Mouse (Mus musculus): ENCODE data around the gene A430078G23Rik. TPM values are rescaled to one million over a fixed set of nuclear protein-coding genes. Genes with fewer than 3 reads are reported as not detected.
A peak's percentile ranks its signal among the peaks of the same experiment; 100 is the strongest.
"Not testable (repeated sequence)": the region's sequence is repeated elsewhere in the genome, so short reads cannot be mapped to it uniquely, and the experiment has no call there.

The A430078G23Rik gene
- polyA plus RNA-seq, 1 experiment from 2014 or later: not detected

DNA sequence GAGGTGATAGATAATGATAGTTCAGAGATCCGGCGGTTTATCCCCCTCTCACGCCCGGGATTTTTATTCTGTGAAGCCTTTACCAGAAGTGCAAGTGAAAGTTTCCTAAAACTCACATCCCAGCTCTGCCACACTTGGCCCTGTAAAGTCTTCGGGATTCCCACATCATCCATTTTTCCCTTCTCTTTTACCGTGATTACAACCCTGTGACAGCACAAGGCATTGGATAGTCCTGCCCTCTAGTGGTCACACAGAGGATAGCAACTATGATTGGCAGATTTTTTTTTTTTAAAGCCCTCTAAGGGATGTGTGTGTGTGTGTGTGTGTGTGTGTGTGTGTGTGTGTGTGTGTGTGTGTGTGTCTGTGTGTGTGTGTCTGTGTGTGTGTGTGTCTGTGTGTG lies 22.6 kb upstream of the A430078G23Rik start:
- ATAC-seq (ENCODE audit: low read depth): no peak; the same call in 1 of the 2 replicates
- Histone ChIP-seq H3K27ac (replicated peaks) (no peak overlapping the region), H3K36me3 (no peaks in the 10 kb centered on the region), H3K27me3 (no peaks in the 10 kb centered on the region), H3K9ac (no peak overlapping the region), H3K4me1 (replicated peaks) (no peaks in the 10 kb centered on the region), H3K4me3 (no peak overlapping the region), H3K4me2 (no peak overlapping the region), H3K9me3 (no peaks in the 10 kb centered on the region)
- WGBS: 52% methylated on average over 6 of the region's 6 CpGs

DNA sequence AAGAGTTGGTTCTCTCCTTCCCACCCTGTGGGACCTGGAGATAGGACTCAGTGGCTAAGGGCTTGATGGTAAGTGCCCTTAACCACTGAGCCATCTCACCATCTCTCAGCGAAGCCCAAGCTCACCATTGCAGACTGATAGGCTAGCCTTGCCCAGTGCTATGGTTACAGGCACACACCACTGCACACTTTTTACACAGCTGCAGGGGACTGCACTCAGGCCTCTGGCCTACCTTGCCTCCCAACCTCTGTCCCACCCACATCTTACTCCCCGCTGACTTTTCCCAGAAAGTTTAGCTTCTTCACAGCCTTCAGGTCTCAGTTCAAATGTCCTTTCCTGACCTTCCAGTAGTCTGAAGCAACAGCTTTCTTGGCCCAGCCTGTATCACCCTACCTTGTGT lies 21.5 kb upstream of the A430078G23Rik start:
- no peak overlapping the region for H3K27ac ChIP-seq (replicated peaks)
- H3K4me2 ChIP-seq: no peak overlapping the region
- 91% methylated on average over 2 of the region's 2 CpGs for WGBS
- no peaks in the 10 kb centered on the region for H3K27me3 ChIP-seq
- ATAC-seq (ENCODE audit: low read depth): no peak
- H3K36me3 ChIP-seq: no peaks in the 10 kb centered on the region
- H3K9me3 ChIP-seq: no peaks in the 10 kb centered on the region
- no peaks in the 10 kb centered on the region for H3K4me1 ChIP-seq (replicated peaks)
- no peak overlapping the region for H3K9ac ChIP-seq
- no peak overlapping the region for H3K4me3 ChIP-seq

DNA sequence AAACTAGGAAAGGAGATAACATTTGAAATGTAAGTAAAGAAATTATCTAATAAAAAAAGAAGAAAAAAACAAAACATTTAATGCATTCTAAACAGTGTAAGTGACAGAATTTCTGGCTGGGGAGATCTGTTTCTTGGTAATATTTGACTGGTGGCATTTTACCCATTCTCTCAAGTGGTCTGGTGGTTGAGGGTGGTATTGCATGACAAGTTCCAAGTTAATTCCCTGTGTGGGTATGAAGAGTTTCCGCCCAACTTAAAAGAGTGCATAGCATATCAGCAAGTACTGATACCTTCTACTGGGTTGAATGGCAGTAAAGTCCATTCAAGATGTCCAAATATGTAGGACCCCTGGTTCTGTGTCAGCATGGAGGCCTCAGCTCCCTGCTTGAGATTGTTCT lies 17.3 kb upstream of the A430078G23Rik start:
- Histone ChIP-seq H3K27me3 (no peaks in the 10 kb centered on the region), H3K36me3 (no peaks in the 10 kb centered on the region), H3K27ac (replicated peaks) (no peak overlapping the region), H3K9me3 (no peaks in the 10 kb centered on the region), H3K4me3 (no peak overlapping the region), H3K9ac (no peak overlapping the region), H3K4me2 (no peak overlapping the region), H3K4me1 (replicated peaks) (no peaks in the 10 kb centered on the region)
- 92% methylated on average over 1 of the region's 1 CpGs for WGBS
- no peak for ATAC-seq (ENCODE audit: low read depth)

DNA sequence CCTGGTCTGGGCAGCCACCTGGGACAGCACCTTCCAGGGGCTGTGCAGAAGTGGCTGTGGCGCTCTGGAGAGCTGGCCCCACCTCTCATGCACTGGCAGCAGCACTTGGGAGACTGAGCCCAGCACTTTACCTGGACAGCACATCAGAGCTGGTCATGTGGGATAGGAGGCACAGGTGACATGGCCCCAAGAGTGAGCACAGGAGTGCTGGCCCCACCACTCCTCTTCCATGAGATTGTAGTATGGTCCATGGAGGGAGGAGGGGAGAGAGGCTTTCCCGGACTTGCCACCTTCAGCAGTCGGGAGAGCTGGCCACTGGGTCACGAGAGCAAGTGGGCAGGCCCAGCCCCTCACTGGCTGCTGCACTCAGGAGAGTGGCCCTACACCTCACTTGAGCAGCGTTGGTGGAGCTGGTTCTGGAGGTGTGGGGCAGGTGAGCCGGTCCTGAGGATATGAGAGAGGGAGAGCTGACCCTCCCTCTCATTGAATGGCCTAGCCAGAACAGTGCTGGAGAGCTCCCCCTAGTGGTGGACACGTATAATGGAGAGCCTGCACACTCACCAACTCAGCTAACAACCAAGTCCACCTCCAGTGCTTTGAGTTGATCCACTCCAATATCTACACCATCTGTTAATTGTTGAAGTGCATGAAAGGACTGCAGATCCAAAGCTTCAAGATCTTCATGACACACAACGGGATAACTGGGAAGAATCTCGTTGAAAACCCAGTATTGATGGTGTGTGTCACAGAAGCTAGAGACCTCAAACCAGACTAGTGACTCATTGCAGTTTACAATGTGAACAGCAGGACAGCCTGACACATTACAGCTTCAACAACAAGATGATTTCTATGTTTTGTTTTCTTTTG lies 16.3 kb upstream of the A430078G23Rik start:
- 70% methylated on average over 9 of the region's 9 CpGs for WGBS
- H3K27ac ChIP-seq (replicated peaks): no peak overlapping the region
- no peak overlapping the region for H3K4me2 ChIP-seq
- no peaks in the 10 kb centered on the region for H3K9me3 ChIP-seq
- H3K4me3 ChIP-seq: no peak overlapping the region
- ATAC-seq (ENCODE audit: low read depth): 0 out of 2 replicates have a peak, but pooled peaks have one; percentile 32
- no peak overlapping the region for H3K9ac ChIP-seq
- no peaks in the 10 kb centered on the region for H3K36me3 ChIP-seq
- no peaks in the 10 kb centered on the region for H3K4me1 ChIP-seq (replicated peaks)
- no peaks in the 10 kb centered on the region for H3K27me3 ChIP-seq

DNA sequence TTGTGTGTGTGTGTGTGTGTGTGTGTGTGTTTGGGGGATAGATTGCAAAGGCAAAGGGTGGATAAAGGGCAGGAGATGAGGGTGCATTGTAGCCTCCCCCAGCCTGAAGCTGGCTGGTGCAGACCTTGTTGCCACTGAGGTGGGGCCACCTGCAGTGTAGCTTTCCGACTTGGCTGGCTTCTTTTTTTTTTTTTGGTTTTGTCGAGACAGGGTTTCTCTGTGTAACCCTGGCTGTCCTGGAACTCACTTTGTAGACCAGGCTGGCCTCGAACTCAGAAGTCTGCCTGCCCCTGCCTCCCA lies 15.7 kb upstream of the A430078G23Rik start:
- ATAC-seq (ENCODE audit: low read depth); H3K9ac ChIP-seq; H3K4me2 ChIP-seq; H3K27ac ChIP-seq (replicated peaks); H3K4me1 ChIP-seq (replicated peaks); H3K4me3 ChIP-seq; H3K36me3 ChIP-seq; H3K27me3 ChIP-seq; H3K9me3 ChIP-seq: not testable (repeated sequence)
- 90% methylated on average over 3 of the region's 3 CpGs for WGBS

DNA sequence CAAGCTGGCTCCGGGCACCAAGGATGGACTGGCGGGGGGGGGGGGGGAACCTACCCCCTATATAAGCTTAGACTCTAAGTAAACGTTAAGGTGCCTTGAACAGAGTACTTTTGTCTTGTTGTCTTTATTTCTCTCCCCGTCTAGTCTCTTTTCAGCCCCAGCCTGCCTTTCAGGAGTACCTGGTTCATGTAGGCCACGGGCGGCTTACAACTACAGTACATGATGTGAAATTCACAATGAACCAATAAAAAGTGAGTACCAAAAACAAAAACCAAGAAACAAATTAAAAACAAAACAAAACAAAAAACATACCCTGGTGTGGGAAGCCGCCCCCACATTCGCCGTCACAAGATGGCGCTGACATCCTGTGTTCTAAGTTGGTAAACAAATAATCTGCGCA lies 15.2 kb upstream of the A430078G23Rik start:
- Histone ChIP-seq H3K27ac (replicated peaks) (no peak overlapping the region), H3K9ac (no peak overlapping the region), H3K4me3 (no peak overlapping the region), H3K36me3 (no peaks in the 10 kb centered on the region), H3K4me2 (no peak overlapping the region), H3K9me3 (no peaks in the 10 kb centered on the region), H3K4me1 (replicated peaks) (no peaks in the 10 kb centered on the region), H3K27me3 (no peaks in the 10 kb centered on the region)
- WGBS: 91% methylated on average over 11 of the region's 11 CpGs
- no peak for ATAC-seq (ENCODE audit: low read depth)

DNA sequence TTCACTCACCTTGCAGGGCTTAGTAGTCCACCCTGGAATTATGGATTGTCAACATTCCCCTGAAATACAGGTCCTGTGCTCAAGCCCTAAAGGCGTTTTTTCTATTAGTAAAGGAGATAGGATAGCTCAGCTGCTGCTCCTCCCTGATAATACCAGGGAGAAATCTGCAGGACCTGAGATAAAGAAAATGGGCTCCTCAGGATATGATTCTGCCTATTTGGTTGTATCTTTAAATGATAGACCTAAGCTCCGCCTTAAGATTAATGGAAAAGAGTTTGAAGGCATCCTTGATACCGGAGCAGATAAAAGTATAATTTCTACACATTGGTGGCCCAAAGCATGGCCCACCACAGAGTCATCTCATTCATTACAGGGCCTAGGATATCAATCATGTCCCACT lies 12.5 kb upstream of the A430078G23Rik start:
- H3K4me1 ChIP-seq (replicated peaks); H3K9me3 ChIP-seq; H3K4me2 ChIP-seq; H3K4me3 ChIP-seq; H3K27me3 ChIP-seq; H3K9ac ChIP-seq; ATAC-seq (ENCODE audit: low read depth); H3K36me3 ChIP-seq; H3K27ac ChIP-seq (replicated peaks): not testable (repeated sequence)
- WGBS: 83% methylated on average over 3 of the region's 3 CpGs

DNA sequence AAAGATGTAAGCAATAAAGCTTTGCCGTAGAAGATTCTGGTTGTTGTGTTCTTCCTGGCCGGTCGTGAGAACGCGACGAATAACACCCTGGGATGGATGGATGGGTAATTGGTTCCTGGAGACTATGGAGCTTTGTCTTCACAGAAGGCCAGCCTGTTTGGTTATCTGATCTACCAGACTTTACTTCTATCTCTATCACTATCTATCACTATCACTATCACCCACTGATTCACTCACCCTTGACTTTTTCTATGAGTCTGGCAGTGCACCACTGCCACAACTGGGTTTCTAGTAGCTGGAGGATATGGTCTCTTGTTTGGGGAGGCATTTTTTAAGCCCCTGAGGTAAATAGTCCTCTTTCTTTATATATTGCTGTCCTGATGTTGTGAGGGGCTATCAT lies 7.9 kb upstream of the A430078G23Rik start:
- no peak for ATAC-seq (ENCODE audit: low read depth)
- no peak overlapping the region for H3K27ac ChIP-seq (replicated peaks)
- no peak overlapping the region for H3K4me3 ChIP-seq
- no peak overlapping the region for H3K4me2 ChIP-seq
- 96% methylated on average over 6 of the region's 6 CpGs for WGBS
- no peaks in the 10 kb centered on the region for H3K27me3 ChIP-seq
- no peaks in the 10 kb centered on the region for H3K9me3 ChIP-seq
- no peak overlapping the region for H3K9ac ChIP-seq
- H3K4me1 ChIP-seq (replicated peaks): no peaks in the 10 kb centered on the region
- H3K36me3 ChIP-seq: no peaks in the 10 kb centered on the region

DNA sequence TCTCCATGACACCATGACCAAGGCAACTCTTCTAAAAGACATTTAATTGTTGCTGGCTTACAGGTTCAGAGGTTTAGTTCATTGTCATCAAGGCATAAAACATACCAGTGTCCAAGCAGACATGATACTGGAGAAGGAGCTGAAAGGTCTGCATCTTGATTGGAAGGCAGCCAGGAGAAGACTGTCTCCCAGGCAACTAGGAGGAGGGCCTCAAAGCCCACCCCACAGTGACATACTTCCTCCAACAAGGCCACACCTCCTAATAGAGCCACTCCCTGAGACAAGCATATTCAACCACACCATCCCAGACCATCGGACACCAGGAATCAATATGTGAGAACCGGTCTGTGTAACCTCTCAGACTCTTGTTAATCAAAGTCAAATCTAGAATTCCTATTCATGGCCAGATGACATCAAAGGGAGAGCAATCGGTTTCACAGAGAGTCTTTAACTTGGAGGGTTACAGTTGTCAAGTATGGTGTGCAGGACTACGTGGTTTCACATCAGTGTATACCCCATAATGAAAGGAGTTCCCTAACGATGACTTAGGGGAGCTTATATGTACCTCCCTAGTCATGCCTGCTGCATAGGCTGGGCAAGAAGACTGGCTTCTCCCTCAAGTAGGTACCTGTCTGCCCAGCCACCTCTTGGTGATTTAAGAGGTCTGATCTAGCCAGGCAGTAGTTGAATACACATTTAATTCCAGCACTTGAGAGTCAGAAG lies 6.4 kb upstream of the A430078G23Rik start:
- H3K4me1 ChIP-seq (replicated peaks): no peaks in the 10 kb centered on the region
- H3K4me2 ChIP-seq: no peak overlapping the region
- no peaks in the 10 kb centered on the region for H3K9me3 ChIP-seq
- 90% methylated on average over 5 of the region's 5 CpGs for WGBS
- ATAC-seq (ENCODE audit: low read depth): no peak
- H3K36me3 ChIP-seq: no peaks in the 10 kb centered on the region
- no peak overlapping the region for H3K9ac ChIP-seq
- H3K27ac ChIP-seq (replicated peaks): no peak overlapping the region
- no peaks in the 10 kb centered on the region for H3K27me3 ChIP-seq
- H3K4me3 ChIP-seq: no peak overlapping the region

DNA sequence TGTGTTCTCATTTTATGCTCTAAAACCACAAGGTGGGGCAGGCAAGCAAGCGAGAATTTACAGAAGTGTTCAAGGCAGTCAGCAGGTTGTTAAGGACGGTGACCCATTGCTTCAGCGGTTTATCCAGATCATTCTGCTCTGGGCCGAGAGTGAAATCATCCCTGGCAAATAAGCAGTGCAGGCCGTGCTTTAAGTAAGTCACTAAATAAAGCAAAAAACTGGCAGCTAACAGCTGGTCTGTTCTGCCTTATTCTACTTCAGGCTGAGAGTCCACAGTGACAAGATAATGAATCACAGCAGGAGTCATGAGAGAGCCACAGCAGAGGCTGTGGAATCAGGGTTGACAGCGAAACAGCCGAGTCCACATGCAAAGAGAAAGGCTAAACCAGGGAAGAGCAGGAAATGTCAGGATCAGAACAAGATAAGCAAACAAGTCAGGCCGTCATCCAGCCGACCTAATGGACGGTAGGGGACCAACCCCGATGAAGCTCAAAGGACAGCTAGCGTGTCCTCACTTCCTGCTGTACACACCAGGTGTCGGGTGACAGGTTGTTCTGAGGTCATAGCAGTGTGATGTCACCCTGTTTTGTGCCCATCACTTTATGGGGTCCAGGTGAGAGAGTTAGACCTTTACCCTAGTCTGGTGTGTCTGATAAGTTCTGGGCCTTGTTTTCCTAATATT lies 4.9 kb upstream of the A430078G23Rik start:
- no peak for ATAC-seq (ENCODE audit: low read depth)

DNA sequence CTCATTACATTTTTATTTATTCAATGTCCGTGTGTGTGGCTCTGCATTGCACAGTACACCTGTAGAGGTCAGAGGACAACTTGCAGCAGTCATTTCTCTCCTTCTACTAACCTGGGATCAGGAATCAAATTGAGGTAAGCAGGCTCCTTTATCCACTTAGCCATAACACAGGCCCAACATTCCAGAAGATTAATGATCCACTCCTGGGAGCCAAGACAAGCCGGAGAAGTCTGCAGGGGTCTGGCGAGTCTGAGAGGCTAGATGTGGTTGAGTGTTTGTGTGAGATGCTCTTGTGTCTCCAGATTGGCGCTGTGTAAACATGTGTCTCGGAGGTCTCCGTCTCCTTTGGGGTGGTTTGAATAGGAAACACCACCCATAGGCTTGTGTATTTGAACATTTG lies 2.5 kb upstream of the A430078G23Rik start:
- ATAC-seq (ENCODE audit: low read depth): no peak
- H3K36me3 ChIP-seq: no peaks in the 10 kb centered on the region
- H3K4me3 ChIP-seq: no peak overlapping the region
- H3K4me1 ChIP-seq (replicated peaks): no peaks in the 10 kb centered on the region
- H3K27me3 ChIP-seq: no peaks in the 10 kb centered on the region
- H3K9ac ChIP-seq: no peak overlapping the region
- no peak overlapping the region for H3K4me2 ChIP-seq
- 76% methylated on average over 6 of the region's 6 CpGs for whole genome bisulfite sequencing
- no peaks in the 10 kb centered on the region for H3K9me3 ChIP-seq
- H3K27ac ChIP-seq (replicated peaks): no peak overlapping the region

More for the DNA sequence above, 4.9 kb upstream of the A430078G23Rik start:
- no peak overlapping the region for H3K9ac ChIP-seq
- H3K36me3 ChIP-seq: no peaks in the 10 kb centered on the region
- H3K4me3 ChIP-seq: no peak overlapping the region
- H3K4me1 ChIP-seq (replicated peaks): no peaks in the 10 kb centered on the region
- H3K27me3 ChIP-seq: no peaks in the 10 kb centered on the region
- H3K4me2 ChIP-seq: no peak overlapping the region
- WGBS: 57% methylated on average over 13 of the region's 13 CpGs
- H3K27ac ChIP-seq (replicated peaks): no peak overlapping the region
- no peaks in the 10 kb centered on the region for H3K9me3 ChIP-seq

DNA sequence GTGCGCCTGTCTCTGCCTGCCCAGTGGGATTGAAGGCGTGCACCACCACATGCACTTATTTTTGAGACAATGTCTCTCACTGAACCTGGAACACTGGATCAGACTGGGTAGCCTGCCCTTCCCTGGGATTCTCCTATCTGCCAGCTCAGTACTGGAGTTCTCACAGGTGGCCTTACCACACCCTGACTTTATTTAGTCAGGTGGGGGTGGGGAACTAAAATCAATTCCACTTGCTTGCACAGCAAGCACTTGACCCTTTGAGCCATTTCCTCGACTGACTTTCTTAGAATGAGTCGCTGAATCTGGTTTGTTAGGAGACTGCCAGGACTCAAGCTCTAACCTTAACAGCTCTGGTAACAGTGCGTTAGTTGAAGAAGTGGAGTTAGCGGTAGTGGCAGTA lies 500 bp upstream of the A430078G23Rik start:
- Histone ChIP-seq H3K27ac (replicated peaks) (no peak overlapping the region), H3K4me3 (no peak overlapping the region), H3K9me3 (no peaks in the 10 kb centered on the region), H3K4me2 (no peak overlapping the region), H3K4me1 (replicated peaks) (no peaks in the 10 kb centered on the region), H3K36me3 (no peaks in the 10 kb centered on the region), H3K9ac (no peak overlapping the region), H3K27me3 (no peaks in the 10 kb centered on the region)
- no peak for ATAC-seq (ENCODE audit: low read depth)
- 81% methylated on average over 6 of the region's 6 CpGs for WGBS
